Mouse (Mus musculus) spleen, adult 2 months (tissue): ENCODE data around the gene Emc3.

Experiments used
- CTCF ChIP-seq: fragments of 200-500 bp; IDR thresholded peaks from 2 replicates; pipeline ENCODE4 v1.5.1; 2011; ENCODE audit warnings: mild to moderate bottlenecking, inconsistent platforms; ENCODE audit not compliant: insufficient read depth, insufficient read length, insufficient replicate concordance; ENCODE audit errors: extremely low read depth
- POLR2A ChIP-seq: fragments of 200-500 bp; IDR thresholded peaks from 2 replicates; pipeline ENCODE4 v1.6.1; 2011; ENCODE audit warnings: low read depth, low read length, inconsistent platforms

GRCm38 (mm10) chr6:113483729-113484128, 47.7 kb downstream of the Emc3 start:
- TF ChIP-seq CTCF (no peak), POLR2A (no peak)
